Mouse (Mus musculus) lung, embryonic 15.5 days (tissue): ENCODE data around the gene Gys2. TPM values are rescaled to one million over a fixed set of nuclear protein-coding genes. Genes with fewer than 3 reads are reported as not detected.
A peak's percentile ranks its signal among the peaks of the same experiment; 100 is the strongest.
"Not testable (repeated sequence)": the region's sequence is repeated elsewhere in the genome, so short reads cannot be mapped to it uniquely, and the experiment has no call there.

Experiments
- ATAC-seq: fragments of 200-750 bp; cut with Nextera tagmentation; 2 replicates; pipeline ENCODE4 v1.8.0; 2017; ENCODE audit warnings: moderate number of reproducible peaks, borderline replicate concordance; ENCODE audit not compliant: low FRiP score, low TSS enrichment; ENCODE audit errors: extremely low read depth
- H3K27ac ChIP-seq: fragments of 300-500 bp; sonication (generic); 2 replicates; pipeline ENCODE4 v1.5.1; 2015; ENCODE audit warnings: moderate library complexity, mild to moderate bottlenecking, inconsistent platforms
- H3K27me3 ChIP-seq: fragments of 300-500 bp; sonication (generic); 2 replicates; pipeline ENCODE4 v1.6.1; 2015; ENCODE audit warnings: inconsistent platforms
- H3K36me3 ChIP-seq: fragments of 300-500 bp; sonication (generic); 2 replicates; pipeline ENCODE4 v1.6.1; 2015; ENCODE audit warnings: inconsistent platforms
- H3K4me1 ChIP-seq: fragments of 300-500 bp; sonication (generic); 2 replicates; pipeline ENCODE4 v1.6.1; 2015; ENCODE audit warnings: inconsistent platforms
- H3K4me2 ChIP-seq: fragments of 300-500 bp; sonication (generic); 2 replicates; pipeline ENCODE4 v1.6.1; 2015; ENCODE audit warnings: inconsistent platforms, mild to moderate bottlenecking, moderate library complexity
- H3K4me3 ChIP-seq: fragments of 300-500 bp; sonication (generic); 2 replicates; pipeline ENCODE4 v1.5.1; 2015; ENCODE audit warnings: mild to moderate bottlenecking, inconsistent platforms
- H3K9ac ChIP-seq: fragments of 300-500 bp; sonication (generic); 2 replicates; pipeline ENCODE4 v1.6.1; 2015; ENCODE audit warnings: inconsistent platforms
- H3K9me3 ChIP-seq: fragments of 300-500 bp; sonication (generic); 2 replicates; pipeline ENCODE4 v1.6.1; 2016; ENCODE audit warnings: inconsistent platforms
- WGBS: fragments of 180-500 bp; shearing (Covaris S2); methylation state at CpG from one replicate; pipeline ENCODE4 v1.1.7; 2015; 5-methylcytosine and 5-hydroxymethylcytosine counted together
- polyA plus RNA-seq: library from polyadenylated mRNA; unstranded; fragments of >200 nt; fragmentation: Nextera tagmentation; extraction: Ambion mirVana; gene quantifications from 2 replicates; pipeline ENCODE4 v1.2.1, GENCODE M21; 2015

Gys2 gene
- polyA plus RNA-seq, 1 experiment from 2014 or later, result 0.10 TPM

GRCm38 (mm10) chr6:142503601-142504000 is 30.7 kb upstream of the Gys2 start:
- Histone ChIP-seq H3K9ac (no peak overlapping the region), H3K4me2 (no peak overlapping the region), H3K36me3 (peaks cover 2% of the 10 kb centered on the region; the same call in 1 of the 2 replicates)

GRCm38 (mm10) chr6:142502519-142503125 is 29.7 kb upstream of the Gys2 start:
- no peaks in the 10 kb centered on the region for H3K9me3 ChIP-seq
- H3K27me3 ChIP-seq, result no peaks in the 10 kb centered on the region
- H3K4me3 ChIP-seq, result no peak overlapping the region
- H3K36me3 ChIP-seq, result peaks cover 11% of the 10 kb centered on the region
- 0 out of 2 replicates have a peak, but pooled peaks have one; percentile 24 for ATAC-seq
- H3K4me2 ChIP-seq, result no peak overlapping the region
- WGBS, result 69% methylated on average over 10 of the region's 10 CpGs
- H3K4me1 ChIP-seq, result peaks cover 10% of the 10 kb centered on the region; the same call in 1 of the 2 replicates
- no peak overlapping the region for H3K27ac ChIP-seq
- no peak overlapping the region for H3K9ac ChIP-seq

More at GRCm38 (mm10) chr6:142503601-142504000, 30.7 kb upstream of the Gys2 start:
- Histone ChIP-seq H3K9me3 (no peaks in the 10 kb centered on the region), H3K4me1 (peaks cover 17% of the 10 kb centered on the region), H3K4me3 (no peak overlapping the region), H3K27me3 (no peaks in the 10 kb centered on the region), H3K27ac (no peak overlapping the region)
- ATAC-seq, result no peak
- WGBS, result 71% methylated on average over 8 of the region's 8 CpGs

GRCm38 (mm10) chr6:142490114-142490513 is 17.2 kb upstream of the Gys2 start:
- not testable (repeated sequence) for H3K9ac ChIP-seq, H3K27me3 ChIP-seq, H3K4me3 ChIP-seq, H3K27ac ChIP-seq, H3K9me3 ChIP-seq, H3K4me1 ChIP-seq, ATAC-seq, H3K4me2 ChIP-seq
- WGBS, result 75% methylated on average over 6 of the region's 6 CpGs
- peaks cover 24% of the 10 kb centered on the region for H3K36me3 ChIP-seq

GRCm38 (mm10) chr6:142487638-142488037 is 14.7 kb upstream of the Gys2 start:
- Histone ChIP-seq H3K27ac (no peak overlapping the region), H3K36me3 (peaks cover 16% of the 10 kb centered on the region; the same call in 1 of the 2 replicates)
- WGBS, result 89% methylated on average over 9 of the region's 9 CpGs

GRCm38 (mm10) chr6:142485478-142486123 is 12.7 kb upstream of the Gys2 start:
- H3K4me1 ChIP-seq, result no peaks in the 10 kb centered on the region
- H3K4me3 ChIP-seq, result no peak overlapping the region
- no peaks in the 10 kb centered on the region for H3K27me3 ChIP-seq
- 81% methylated on average over 4 of the region's 4 CpGs for WGBS
- no peak overlapping the region for H3K4me2 ChIP-seq
- no peak overlapping the region for H3K27ac ChIP-seq
- no peaks in the 10 kb centered on the region for H3K9me3 ChIP-seq
- H3K36me3 ChIP-seq, result 0 out of 2 replicates have a peak, but pooled peaks cover 6% of the 10 kb centered on the region
- H3K9ac ChIP-seq, result no peak overlapping the region
- ATAC-seq, result no peak

More at GRCm38 (mm10) chr6:142487638-142488037, 14.7 kb upstream of the Gys2 start:
- no peaks in the 10 kb centered on the region for H3K9me3 ChIP-seq
- H3K4me1 ChIP-seq, result no peaks in the 10 kb centered on the region
- no peak overlapping the region for H3K4me3 ChIP-seq
- ATAC-seq, result no peak
- no peak overlapping the region for H3K9ac ChIP-seq
- no peaks in the 10 kb centered on the region for H3K27me3 ChIP-seq
- H3K4me2 ChIP-seq, result no peak overlapping the region

GRCm38 (mm10) chr6:142477239-142477638 is 4.3 kb upstream of the Gys2 start:
- ATAC-seq, result no peak
- H3K4me3 ChIP-seq, result no peak overlapping the region
- H3K36me3 ChIP-seq, result no peaks in the 10 kb centered on the region
- no peak overlapping the region for H3K4me2 ChIP-seq
- no peaks in the 10 kb centered on the region for H3K27me3 ChIP-seq
- H3K27ac ChIP-seq, result no peak overlapping the region
- H3K4me1 ChIP-seq, result no peaks in the 10 kb centered on the region
- H3K9ac ChIP-seq, result no peak overlapping the region
- WGBS, result 78% methylated on average over 7 of the region's 7 CpGs
- H3K9me3 ChIP-seq, result no peaks in the 10 kb centered on the region

GRCm38 (mm10) chr6:142471141-142471540 is 1.8 kb downstream of the Gys2 start:
- no peaks in the 10 kb centered on the region for H3K27me3 ChIP-seq
- H3K4me1 ChIP-seq, result no peaks in the 10 kb centered on the region
- no peak overlapping the region for H3K4me2 ChIP-seq
- WGBS, result 56% methylated on average over 8 of the region's 8 CpGs
- H3K9ac ChIP-seq, result no peak overlapping the region
- no peak for ATAC-seq
- H3K36me3 ChIP-seq, result no peaks in the 10 kb centered on the region
- no peak overlapping the region for H3K27ac ChIP-seq
- no peak overlapping the region for H3K4me3 ChIP-seq
- no peaks in the 10 kb centered on the region for H3K9me3 ChIP-seq

- H3K9me3 ChIP-seq, result no peaks in the 10 kb centered on the region
- WGBS, result 38% methylated on average over 4 of the region's 4 CpGs
- no peak for ATAC-seq
These were observed 3.3 kb downstream of the Gys2 start for GRCm38 (mm10) chr6:142469602-142470001.

GRCm38 (mm10) chr6:142462194-142462593 is 10.7 kb downstream of the Gys2 start:
- Histone ChIP-seq H3K4me1 (no peaks in the 10 kb centered on the region), H3K9me3 (no peaks in the 10 kb centered on the region), H3K9ac (no peak overlapping the region), H3K4me3 (no peak overlapping the region), H3K27me3 (no peaks in the 10 kb centered on the region), H3K4me2 (no peak overlapping the region), H3K36me3 (no peaks in the 10 kb centered on the region), H3K27ac (no peak overlapping the region)
- 75% methylated on average over 6 of the region's 6 CpGs for WGBS
- no peak for ATAC-seq

More at GRCm38 (mm10) chr6:142469602-142470001, 3.3 kb downstream of the Gys2 start:
- Histone ChIP-seq H3K36me3 (no peaks in the 10 kb centered on the region), H3K4me3 (no peak overlapping the region), H3K27ac (no peak overlapping the region), H3K9ac (no peak overlapping the region), H3K27me3 (no peaks in the 10 kb centered on the region), H3K4me2 (no peak overlapping the region), H3K4me1 (no peaks in the 10 kb centered on the region)

GRCm38 (mm10) chr6:142459017-142459678 is 13.8 kb downstream of the Gys2 start:
- 48% methylated on average over 14 of the region's 14 CpGs for WGBS

GRCm38 (mm10) chr6:142458010-142458409 is 14.9 kb downstream of the Gys2 start:
- H3K9me3 ChIP-seq, result no peaks in the 10 kb centered on the region
- H3K36me3 ChIP-seq, result no peaks in the 10 kb centered on the region
- no peak overlapping the region for H3K9ac ChIP-seq
- ATAC-seq, result no peak
- H3K4me1 ChIP-seq, result no peaks in the 10 kb centered on the region
- WGBS, result 55% methylated on average over 7 of the region's 7 CpGs
- no peaks in the 10 kb centered on the region for H3K27me3 ChIP-seq
- no peak overlapping the region for H3K4me2 ChIP-seq
- H3K4me3 ChIP-seq, result no peak overlapping the region
- no peak overlapping the region for H3K27ac ChIP-seq

More at GRCm38 (mm10) chr6:142459017-142459678, 13.8 kb downstream of the Gys2 start:
- ATAC-seq, result no peak
- no peak overlapping the region for H3K27ac ChIP-seq
- no peak overlapping the region for H3K4me3 ChIP-seq
- no peaks in the 10 kb centered on the region for H3K36me3 ChIP-seq
- H3K9me3 ChIP-seq, result no peaks in the 10 kb centered on the region
- no peaks in the 10 kb centered on the region for H3K27me3 ChIP-seq
- H3K4me1 ChIP-seq, result no peaks in the 10 kb centered on the region
- H3K4me2 ChIP-seq, result no peak overlapping the region
- no peak overlapping the region for H3K9ac ChIP-seq
